Mouse (Mus musculus): ENCODE measurements around the gene Clk3. TPM values are rescaled to one million over a fixed set of nuclear protein-coding genes. Genes with fewer than 3 reads are reported as not detected.
A peak's percentile ranks its signal among the peaks of the same experiment; 100 is the strongest.

The Clk3 gene
- polyA plus RNA-seq, 1 experiment from 2014 or later: 67.5 TPM

GRCm38 (mm10) chr9:57775026-57775425 lies 9.4 kb upstream of the Clk3 start:
- no peak overlapping the region for H3K27ac ChIP-seq (ENCODE audit: low read length)
- no peaks in the 10 kb centered on the region for H3K36me3 ChIP-seq (ENCODE audit: control insufficient read depth, insufficient read depth)
- WGBS: 67% methylated on average over 5 of the region's 5 CpGs
- no peak overlapping the region for H3K9ac ChIP-seq (ENCODE audit: low read length)
- H3K27me3 ChIP-seq (ENCODE audit: control insufficient read depth, insufficient read depth, low read length): no peaks in the 10 kb centered on the region
- no peak for ATAC-seq (replicated peaks; ENCODE audit: extremely low read depth, insufficient read depth, low FRiP score)
- H3K9me3 ChIP-seq (replicated peaks; ENCODE audit: control insufficient read depth, low read length): no peaks in the 10 kb centered on the region
- no peak overlapping the region for H3K4me2 ChIP-seq (ENCODE audit: low read depth, low read length)
- no peak overlapping the region for H3K4me3 ChIP-seq (ENCODE audit: low read length)
- H3K4me1 ChIP-seq (ENCODE audit: control insufficient read depth, insufficient read depth, low read length): peaks cover 13% of the 10 kb centered on the region

- Histone ChIP-seq H3K27me3 (ENCODE audit: control insufficient read depth, insufficient read depth, low read length) (no peaks in the 10 kb centered on the region), H3K9ac (ENCODE audit: low read length) (no peak overlapping the region), H3K36me3 (ENCODE audit: control insufficient read depth, insufficient read depth) (no peaks in the 10 kb centered on the region), H3K4me3 (ENCODE audit: low read length) (no peak overlapping the region), H3K27ac (ENCODE audit: low read length) (no peak overlapping the region), H3K4me2 (ENCODE audit: low read depth, low read length) (no peak overlapping the region), H3K9me3 (replicated peaks; ENCODE audit: control insufficient read depth, low read length) (no peaks in the 10 kb centered on the region), H3K4me1 (ENCODE audit: control insufficient read depth, insufficient read depth, low read length) (peaks cover 22% of the 10 kb centered on the region)
- no peak for ATAC-seq (replicated peaks; ENCODE audit: extremely low read depth, insufficient read depth, low FRiP score)
- 6% methylated on average over 1 of the region's 1 CpGs for WGBS
These were observed 8.5 kb upstream of the Clk3 start for GRCm38 (mm10) chr9:57774168-57774567.

- Histone ChIP-seq H3K4me3 (ENCODE audit: low read length) (no peak overlapping the region), H3K9ac (ENCODE audit: low read length) (no peak overlapping the region), H3K27me3 (ENCODE audit: control insufficient read depth, insufficient read depth, low read length) (no peaks in the 10 kb centered on the region), H3K4me2 (ENCODE audit: low read depth, low read length) (no peak overlapping the region), H3K36me3 (ENCODE audit: control insufficient read depth, insufficient read depth) (no peaks in the 10 kb centered on the region), H3K27ac (ENCODE audit: low read length) (no peak overlapping the region), H3K9me3 (replicated peaks; ENCODE audit: control insufficient read depth, low read length) (no peaks in the 10 kb centered on the region), H3K4me1 (ENCODE audit: control insufficient read depth, insufficient read depth, low read length) (peaks cover 25% of the 10 kb centered on the region)
- WGBS: 68% methylated on average over 3 of the region's 3 CpGs
- no peak for ATAC-seq (replicated peaks; ENCODE audit: extremely low read depth, insufficient read depth, low FRiP score)
These were observed 8.1 kb upstream of the Clk3 start for GRCm38 (mm10) chr9:57773754-57774153.

GRCm38 (mm10) chr9:57770836-57771235 lies 5.2 kb upstream of the Clk3 start:
- Histone ChIP-seq H3K9me3 (replicated peaks; ENCODE audit: control insufficient read depth, low read length) (no peaks in the 10 kb centered on the region), H3K27ac (ENCODE audit: low read length) (peak overlapping the region; percentile 45; the same call in 1 of the 2 replicates), H3K9ac (ENCODE audit: low read length) (no peak overlapping the region), H3K4me1 (ENCODE audit: control insufficient read depth, insufficient read depth, low read length) (peaks cover 40% of the 10 kb centered on the region), H3K4me3 (ENCODE audit: low read length) (no peak overlapping the region), H3K36me3 (ENCODE audit: control insufficient read depth, insufficient read depth) (no peaks in the 10 kb centered on the region), H3K4me2 (ENCODE audit: low read depth, low read length) (no peak overlapping the region), H3K27me3 (ENCODE audit: control insufficient read depth, insufficient read depth, low read length) (no peaks in the 10 kb centered on the region)
- ATAC-seq (replicated peaks; ENCODE audit: extremely low read depth, insufficient read depth, low FRiP score): no peak
- 83% methylated on average over 2 of the region's 2 CpGs for WGBS

GRCm38 (mm10) chr9:57770214-57770613 lies 4.6 kb upstream of the Clk3 start:
- 21% methylated on average over 1 of the region's 1 CpGs for WGBS
- Histone ChIP-seq H3K9me3 (replicated peaks; ENCODE audit: control insufficient read depth, low read length) (no peaks in the 10 kb centered on the region), H3K27ac (ENCODE audit: low read length) (peak overlapping the region; percentile 55), H3K36me3 (ENCODE audit: control insufficient read depth, insufficient read depth) (no peaks in the 10 kb centered on the region), H3K27me3 (ENCODE audit: control insufficient read depth, insufficient read depth, low read length) (no peaks in the 10 kb centered on the region), H3K9ac (ENCODE audit: low read length) (no peak overlapping the region), H3K4me3 (ENCODE audit: low read length) (no peak overlapping the region), H3K4me2 (ENCODE audit: low read depth, low read length) (no peak overlapping the region), H3K4me1 (ENCODE audit: control insufficient read depth, insufficient read depth, low read length) (peaks cover 40% of the 10 kb centered on the region)
- ATAC-seq (replicated peaks; ENCODE audit: extremely low read depth, insufficient read depth, low FRiP score): peak; percentile 17; the same call in 1 of the 2 replicates

- Histone ChIP-seq H3K9ac (ENCODE audit: low read length) (no peak overlapping the region), H3K27ac (ENCODE audit: low read length) (peak overlapping the region; percentile 55), H3K9me3 (replicated peaks; ENCODE audit: control insufficient read depth, low read length) (no peaks in the 10 kb centered on the region), H3K36me3 (ENCODE audit: control insufficient read depth, insufficient read depth) (no peaks in the 10 kb centered on the region), H3K4me3 (ENCODE audit: low read length) (no peak overlapping the region), H3K4me1 (ENCODE audit: control insufficient read depth, insufficient read depth, low read length) (peaks cover 40% of the 10 kb centered on the region), H3K4me2 (ENCODE audit: low read depth, low read length) (no peak overlapping the region), H3K27me3 (ENCODE audit: control insufficient read depth, insufficient read depth, low read length) (no peaks in the 10 kb centered on the region)
- no peak for ATAC-seq (replicated peaks; ENCODE audit: extremely low read depth, insufficient read depth, low FRiP score)
- WGBS: 27% methylated on average over 2 of the region's 2 CpGs
These were observed 3.9 kb upstream of the Clk3 start for GRCm38 (mm10) chr9:57769539-57770069.

- peak overlapping the region; percentile 47 for H3K27ac ChIP-seq (ENCODE audit: low read length)
- H3K4me1 ChIP-seq (ENCODE audit: control insufficient read depth, insufficient read depth, low read length): peaks cover 57% of the 10 kb centered on the region
- H3K36me3 ChIP-seq (ENCODE audit: control insufficient read depth, insufficient read depth): no peaks in the 10 kb centered on the region
- ATAC-seq (replicated peaks; ENCODE audit: extremely low read depth, insufficient read depth, low FRiP score): no peak
- whole genome bisulfite sequencing: 70% methylated on average over 4 of the region's 4 CpGs
- H3K9ac ChIP-seq (ENCODE audit: low read length): no peak overlapping the region
- H3K4me2 ChIP-seq (ENCODE audit: low read depth, low read length): no peak overlapping the region
- no peak overlapping the region for H3K4me3 ChIP-seq (ENCODE audit: low read length)
- no peaks in the 10 kb centered on the region for H3K27me3 ChIP-seq (ENCODE audit: control insufficient read depth, insufficient read depth, low read length)
- no peaks in the 10 kb centered on the region for H3K9me3 ChIP-seq (replicated peaks; ENCODE audit: control insufficient read depth, low read length)
These were observed 1.6 kb upstream of the Clk3 start for GRCm38 (mm10) chr9:57767231-57767630.

- no peak for ATAC-seq (replicated peaks; ENCODE audit: extremely low read depth, insufficient read depth, low FRiP score)
- no peaks in the 10 kb centered on the region for H3K27me3 ChIP-seq (ENCODE audit: control insufficient read depth, insufficient read depth, low read length)
- H3K4me1 ChIP-seq (ENCODE audit: control insufficient read depth, insufficient read depth, low read length): peaks cover 62% of the 10 kb centered on the region
- H3K9me3 ChIP-seq (replicated peaks; ENCODE audit: control insufficient read depth, low read length): no peaks in the 10 kb centered on the region
- H3K4me2 ChIP-seq (ENCODE audit: low read depth, low read length): peak overlapping the region; percentile 94
- no peaks in the 10 kb centered on the region for H3K36me3 ChIP-seq (ENCODE audit: control insufficient read depth, insufficient read depth)
- H3K9ac ChIP-seq (ENCODE audit: low read length): peak overlapping the region; percentile 96; the same call in 1 of the 2 replicates
- WGBS: 45% methylated on average over 6 of the region's 6 CpGs
- peak overlapping the region; percentile 91 for H3K4me3 ChIP-seq (ENCODE audit: low read length)
- H3K27ac ChIP-seq (ENCODE audit: low read length): peak overlapping the region; percentile 98
These were observed 771 bp upstream of the Clk3 start for GRCm38 (mm10) chr9:57766431-57766830.

GRCm38 (mm10) chr9:57764974-57765363 lies 691 bp downstream of the Clk3 start:
- H3K4me3 ChIP-seq (ENCODE audit: low read length): peak overlapping the region; percentile 91
- ATAC-seq (replicated peaks; ENCODE audit: extremely low read depth, insufficient read depth, low FRiP score): peak; percentile 87
- WGBS: under 1% methylated on average over 42 of the region's 45 CpGs
- H3K4me1 ChIP-seq (ENCODE audit: control insufficient read depth, insufficient read depth, low read length): peaks cover 57% of the 10 kb centered on the region
- H3K27me3 ChIP-seq (ENCODE audit: control insufficient read depth, insufficient read depth, low read length): no peaks in the 10 kb centered on the region
- peak overlapping the region; percentile 96 for H3K9ac ChIP-seq (ENCODE audit: low read length)
- H3K27ac ChIP-seq (ENCODE audit: low read length): peak overlapping the region; percentile 98
- peak overlapping the region; percentile 94 for H3K4me2 ChIP-seq (ENCODE audit: low read depth, low read length)
- peaks cover 13% of the 10 kb centered on the region for H3K36me3 ChIP-seq (ENCODE audit: control insufficient read depth, insufficient read depth)
- no peaks in the 10 kb centered on the region for H3K9me3 ChIP-seq (replicated peaks; ENCODE audit: control insufficient read depth, low read length)

Measured in heart, embryonic 16.5 days (tissue).